Mouse (Mus musculus) common myeloid progenitor, adult 5-6 weeks (primary cell): ENCODE measurements around the gene Ifitm2. TPM values are rescaled to one million over a fixed set of nuclear protein-coding genes. Genes with fewer than 3 reads are reported as not detected.

Source experiments
- ATAC-seq: replicated peaks from 2 replicates; pipeline ENCODE4 v1.8.0; 2016; ENCODE audit warnings: low read depth, mild to moderate bottlenecking, moderate TSS enrichment, inconsistent platforms; ENCODE audit not compliant: poor library complexity, severe bottlenecking
- total RNA-seq: library from RNA; stranded (forward); fragments of 200-1000, 187-1606 nt; gene quantifications from 2 replicates; pipeline ENCODE4 v1.2.3, GENCODE M21; 2017

Gene Ifitm2
- total RNA-seq = 275 and 332 TPM in 2 replicates

- peak; percentile 76 for ATAC-seq
Observed at GRCm38 (mm10) chr7:140955758-140956555, at the start of gene Ifitm2, which contains the start of gene Gm45717. TSS of gene Ifitm2 (minus strand) at chr7:140955987. TSS of gene Gm45717 (minus strand) at chr7:140955937.

- no peak for ATAC-seq
Observed at GRCm38 (mm10) chr7:141003248-141004010, 47.6 kb upstream of the Ifitm2 start.

GRCm38 (mm10) chr7:141000881-141001708 is 45.3 kb upstream of the Ifitm2 start:
- no peak for ATAC-seq

- ATAC-seq = peak; percentile 85
Observed at GRCm38 (mm10) chr7:140998853-140999700, 43.3 kb upstream of the Ifitm2 start.

- peak; percentile 71 for ATAC-seq
Observed at GRCm38 (mm10) chr7:140997817-140998216, 42.0 kb upstream of the Ifitm2 start.

GRCm38 (mm10) chr7:140991117-140991689 is 35.4 kb upstream of the Ifitm2 start:
- peak; percentile 76 for ATAC-seq

GRCm38 (mm10) chr7:140990622-140991021 is 34.8 kb upstream of the Ifitm2 start:
- peak; percentile 86 for ATAC-seq

- ATAC-seq = peak; percentile 17
Observed at GRCm38 (mm10) chr7:140990185-140990584, 34.4 kb upstream of the Ifitm2 start.

- ATAC-seq = no peak
Observed at GRCm38 (mm10) chr7:140989022-140989421, 33.2 kb upstream of the Ifitm2 start.

- ATAC-seq = no peak
Observed at GRCm38 (mm10) chr7:140987182-140988138, 31.7 kb upstream of the Ifitm2 start.

- 0 out of 2 replicates have a peak, but pooled peaks have one; percentile 7 for ATAC-seq
Observed at GRCm38 (mm10) chr7:140982971-140983370, 27.2 kb upstream of the Ifitm2 start.

GRCm38 (mm10) chr7:140981704-140982103 is 25.9 kb upstream of the Ifitm2 start:
- peak; percentile 94 for ATAC-seq

GRCm38 (mm10) chr7:140976720-140977119 is 20.9 kb upstream of the Ifitm2 start:
- peak; percentile 56 for ATAC-seq

GRCm38 (mm10) chr7:140975465-140975864 is 19.7 kb upstream of the Ifitm2 start:
- no peak for ATAC-seq

- no peak for ATAC-seq
Observed at GRCm38 (mm10) chr7:140974940-140975339, 19.2 kb upstream of the Ifitm2 start.

GRCm38 (mm10) chr7:140973396-140974165 is 17.8 kb upstream of the Ifitm2 start:
- ATAC-seq = no peak
